Mouse (Mus musculus): ENCODE data around the gene Slc5a9. TPM values are rescaled to one million over a fixed set of nuclear protein-coding genes. Genes with fewer than 3 reads are reported as not detected.

Gene Slc5a9
- not detected in 2 replicates for polyA plus RNA-seq (2012; rRNA removed)

DNA sequence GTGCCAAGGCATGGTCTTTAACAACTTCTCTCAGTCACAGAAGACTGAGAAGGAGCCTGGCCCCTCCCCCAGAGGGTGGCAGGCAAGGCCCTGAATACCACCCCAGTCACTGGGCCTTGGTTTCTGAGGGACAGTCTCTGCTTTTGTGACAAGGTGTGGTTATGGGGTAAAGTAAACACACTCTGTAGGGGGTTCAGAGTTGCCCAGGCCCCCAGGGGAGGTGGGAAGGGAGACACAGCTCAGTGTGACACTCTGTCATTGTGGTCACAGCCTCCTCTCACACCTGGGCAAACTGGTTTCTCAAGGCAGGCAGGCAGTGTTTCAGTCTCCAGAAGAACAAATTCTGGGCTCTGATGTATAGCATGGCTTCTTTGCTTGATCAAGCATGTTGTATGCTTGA lies at the start of gene Slc5a9:
Gene Slc5a9, minus strand, starts transcription at position 144 of the 400 bp plus-strand sequence.

DNA sequence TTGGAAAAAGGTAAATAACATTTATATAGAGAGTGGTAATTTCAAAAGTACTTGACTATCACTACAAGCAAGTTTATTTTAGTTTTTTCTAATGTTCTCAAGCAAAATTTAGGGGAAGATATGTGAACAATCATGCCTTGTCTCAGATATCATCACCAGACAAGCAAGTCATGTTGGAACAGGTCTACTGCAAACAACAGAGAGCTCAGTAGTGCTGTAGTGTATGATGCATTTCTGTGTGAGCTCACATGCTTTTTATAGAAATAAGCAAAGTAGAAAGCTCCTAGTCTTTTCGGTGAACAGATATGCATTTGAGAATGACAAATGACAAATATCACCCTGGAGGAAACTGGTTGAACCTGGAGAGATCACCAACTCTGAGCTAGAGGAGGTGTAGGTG lies 16.4 kb upstream of the Slc5a9 start, which contains the start of gene Skint8:
Gene Skint8, plus strand, starts transcription at position 301 of the 400 bp plus-strand sequence.

Other genes starting within 250 kb of the Slc5a9 start
- gene Spata6, start 182.9 kb downstream of the Slc5a9 start, polyA plus RNA-seq (2012; rRNA removed) = 8.5 and 10.6 TPM in 2 replicates
- gene Skint8, start 16.5 kb upstream of the Slc5a9 start, polyA plus RNA-seq (2012; rRNA removed) = not detected in 2 replicates
- not detected in 2 replicates for gene Skint7, start 70.0 kb upstream of the Slc5a9 start, polyA plus RNA-seq (2012; rRNA removed)
- not detected in 2 replicates for gene Skint1, start 103.4 kb upstream of the Slc5a9 start, polyA plus RNA-seq (2012; rRNA removed)
- not detected in 2 replicates for gene Skint4, start 169.1 kb upstream of the Slc5a9 start, polyA plus RNA-seq (2012; rRNA removed)

All from central nervous system, embryonic 18 days (tissue).